Mouse (Mus musculus) ovary, postnatal 36 days (tissue): Measurements from ENCODE around the gene Ptprcap.

ENCODE experiments used
- DNase-seq: peaks from one replicate; pipeline ENCODE4 v3.0.0; 2022; ENCODE audit warnings: low spot score, mixed read lengths

Gene Ptprcap

DNA sequence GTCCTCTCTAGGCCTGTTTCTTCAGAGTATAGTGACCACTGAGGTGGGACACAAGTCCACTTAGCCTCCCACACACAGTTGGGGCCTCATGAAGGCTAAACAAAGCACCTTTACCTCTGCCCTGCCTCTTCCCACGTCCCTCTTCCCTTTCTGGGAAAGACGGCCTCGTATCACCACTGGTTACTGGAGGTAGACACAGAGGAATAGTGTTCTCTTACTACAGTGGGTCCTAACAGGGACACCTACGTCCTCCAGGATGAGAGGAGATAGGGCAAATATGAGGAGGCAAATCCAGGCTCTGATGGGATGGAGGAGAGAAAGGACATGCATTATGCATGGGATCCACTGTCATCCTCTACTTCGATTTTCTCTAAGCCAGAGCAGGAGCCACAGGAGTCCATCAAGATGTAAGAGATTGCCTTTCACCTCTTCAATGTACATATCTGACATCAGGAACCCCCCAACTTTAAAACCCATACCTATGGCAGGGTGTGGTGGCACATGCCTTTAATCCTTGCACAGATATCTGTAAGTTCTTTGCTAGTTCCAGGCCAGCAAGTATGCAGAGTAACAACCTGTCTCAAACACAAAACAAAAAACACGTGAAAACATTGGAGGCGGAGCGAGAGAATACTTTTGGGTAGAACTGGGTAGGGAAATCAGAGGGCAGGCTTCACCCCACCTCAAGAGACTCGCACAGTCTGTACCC, 5.5 kb upstream of the Ptprcap start:
- no peak for DNase-seq

DNA sequence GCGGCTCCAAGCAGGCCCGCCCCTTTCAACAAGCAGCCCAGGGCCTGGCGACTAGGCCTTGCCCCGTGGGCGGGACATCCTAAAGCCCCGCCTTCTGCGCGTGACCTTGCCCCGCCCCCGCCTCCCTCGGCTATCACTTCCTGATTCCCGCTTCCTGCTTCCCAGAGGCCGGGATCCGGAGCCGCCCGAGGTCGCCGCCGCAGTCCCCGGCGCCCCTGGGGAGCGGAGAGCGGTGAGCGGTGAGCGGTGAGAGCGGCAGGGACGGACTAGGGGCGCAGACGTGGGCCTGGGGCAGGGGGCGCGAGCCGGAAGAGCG, 5.0 kb upstream of the Ptprcap start, which contains the start of gene Coro1b:
TSS of gene Coro1b (plus strand) at position 129 of the 316 bp plus-strand sequence.
- peak; percentile 99 for DNase-seq

DNA sequence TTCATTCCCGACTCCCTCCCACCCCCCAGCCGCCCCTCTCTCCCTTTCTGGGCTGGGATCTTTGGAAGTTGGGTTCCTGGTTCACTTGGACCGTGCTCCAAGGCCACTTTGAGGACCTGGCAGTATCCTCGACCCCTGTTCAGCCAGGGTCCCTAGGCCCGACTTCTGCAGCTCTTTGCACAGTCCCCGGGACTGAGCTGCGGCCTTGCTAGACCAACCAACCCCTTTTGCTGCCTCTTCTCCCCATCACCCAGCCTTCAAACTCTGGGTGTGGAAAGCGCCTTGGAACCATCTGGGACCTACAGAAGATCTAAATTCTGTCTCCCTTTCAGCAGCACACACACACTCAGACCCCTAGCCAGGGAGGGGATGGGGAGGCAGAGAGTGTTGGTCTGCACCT, 4.6 kb upstream of the Ptprcap start:
- no peak for DNase-seq

DNA sequence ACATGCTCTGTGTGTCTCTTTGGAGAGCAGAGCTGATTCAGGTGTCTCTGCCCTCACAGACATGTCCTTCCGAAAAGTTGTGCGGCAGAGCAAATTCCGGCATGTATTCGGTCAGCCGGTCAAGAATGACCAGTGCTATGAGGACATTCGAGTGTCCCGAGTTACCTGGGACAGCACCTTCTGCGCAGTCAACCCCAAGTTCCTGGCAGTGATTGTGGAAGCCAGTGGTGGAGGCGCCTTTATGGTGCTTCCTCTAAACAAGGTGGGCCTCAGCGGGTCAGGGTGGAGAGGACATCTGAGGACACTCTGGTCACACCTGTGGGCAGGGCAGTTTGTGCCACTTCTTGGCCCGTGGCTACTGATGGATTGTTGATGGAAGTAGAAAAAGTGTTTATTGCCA, 4.1 kb upstream of the Ptprcap start:
- no peak for DNase-seq

GRCm38 (mm10) chr19:4149764-4150461, 3.5 kb upstream of the Ptprcap start:
- no peak for DNase-seq

DNA sequence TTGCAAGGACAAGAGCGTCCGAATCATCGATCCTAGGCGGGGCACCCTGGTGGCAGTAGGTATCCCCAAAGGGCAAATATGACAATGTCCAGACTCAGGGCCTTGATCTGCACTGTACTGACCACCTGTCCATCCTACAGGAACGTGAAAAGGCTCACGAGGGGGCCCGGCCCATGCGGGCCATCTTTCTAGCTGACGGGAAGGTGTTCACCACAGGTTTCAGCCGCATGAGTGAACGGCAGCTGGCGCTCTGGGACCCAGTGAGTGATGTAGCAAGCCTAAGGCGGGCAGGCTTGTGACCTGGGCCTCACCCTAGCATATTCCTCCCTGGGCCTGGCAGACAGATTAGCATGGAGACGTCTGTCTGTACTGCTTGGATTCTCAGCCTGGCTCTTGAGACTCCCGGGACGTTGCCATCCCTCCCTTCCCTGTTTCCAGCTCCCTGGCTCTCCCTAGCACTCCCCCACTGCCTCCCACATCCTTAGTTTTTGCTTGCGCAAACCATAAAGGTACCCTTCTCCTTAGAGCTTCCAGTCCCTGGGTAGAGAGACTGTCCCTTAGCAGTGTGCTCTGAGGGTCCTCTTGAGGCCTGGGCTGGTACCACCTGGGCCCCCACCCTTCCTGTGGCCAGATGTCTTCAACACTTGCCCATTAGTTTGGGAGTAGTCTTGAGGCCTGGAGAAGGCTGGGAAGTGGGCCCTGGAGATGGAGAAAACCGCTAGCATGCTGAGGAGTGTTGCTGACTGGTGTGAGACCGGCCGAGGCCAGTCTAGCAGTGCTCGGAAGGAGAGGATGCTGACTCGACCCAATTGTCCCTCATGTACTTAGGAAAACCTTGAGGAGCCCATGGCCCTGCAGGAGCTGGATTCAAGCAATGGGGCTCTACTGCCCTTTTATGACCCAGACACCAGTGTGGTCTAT, 2.6 kb upstream of the Ptprcap start:
- no peak for DNase-seq

DNA sequence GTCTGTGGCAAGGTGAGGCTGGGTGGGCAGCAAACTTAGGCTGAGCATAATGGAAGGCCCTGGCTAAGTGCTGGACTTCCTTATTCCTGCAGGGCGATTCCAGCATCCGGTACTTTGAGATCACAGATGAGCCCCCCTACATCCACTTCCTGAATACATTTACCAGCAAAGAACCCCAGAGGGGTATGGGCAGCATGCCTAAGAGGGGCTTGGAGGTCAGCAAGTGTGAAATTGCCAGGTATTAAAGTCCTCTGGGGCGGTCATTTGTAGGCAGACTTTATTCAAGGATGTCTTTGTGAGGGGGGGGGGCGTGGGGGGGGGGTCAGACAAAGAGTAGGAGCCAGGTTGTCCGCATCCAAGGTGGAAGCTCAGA, 1.9 kb upstream of the Ptprcap start:
- no peak for DNase-seq

GRCm38 (mm10) chr19:4151898-4152297, 1.5 kb upstream of the Ptprcap start:
- no peak for DNase-seq

- no peak for DNase-seq
These were observed 766 bp upstream of the Ptprcap start for GRCm38 (mm10) chr19:4152445-4153231.

- peak; percentile 4 for DNase-seq
These were observed 1.2 kb downstream of the Ptprcap start for GRCm38 (mm10) chr19:4154437-4155222.

- peak; percentile 5 for DNase-seq
These were observed 2.0 kb downstream of the Ptprcap start for GRCm38 (mm10) chr19:4155223-4156072.

GRCm38 (mm10) chr19:4156073-4156579, 2.7 kb downstream of the Ptprcap start:
- peak; percentile 5 for DNase-seq

- peak; percentile 3 for DNase-seq
These were observed 3.4 kb downstream of the Ptprcap start for GRCm38 (mm10) chr19:4156771-4157170.

- DNase-seq: no peak
These were observed 5.6 kb downstream of the Ptprcap start for GRCm38 (mm10) chr19:4159049-4159448.

GRCm38 (mm10) chr19:4162646-4163542, 9.5 kb downstream of the Ptprcap start, which contains the start of gene Rps6kb2:
Rps6kb2 (minus strand) TSS chr19:4163354.
- peak; percentile 93 for DNase-seq

GRCm38 (mm10) chr19:4163543-4163887, 10.1 kb downstream of the Ptprcap start:
- DNase-seq: no peak

DNA sequence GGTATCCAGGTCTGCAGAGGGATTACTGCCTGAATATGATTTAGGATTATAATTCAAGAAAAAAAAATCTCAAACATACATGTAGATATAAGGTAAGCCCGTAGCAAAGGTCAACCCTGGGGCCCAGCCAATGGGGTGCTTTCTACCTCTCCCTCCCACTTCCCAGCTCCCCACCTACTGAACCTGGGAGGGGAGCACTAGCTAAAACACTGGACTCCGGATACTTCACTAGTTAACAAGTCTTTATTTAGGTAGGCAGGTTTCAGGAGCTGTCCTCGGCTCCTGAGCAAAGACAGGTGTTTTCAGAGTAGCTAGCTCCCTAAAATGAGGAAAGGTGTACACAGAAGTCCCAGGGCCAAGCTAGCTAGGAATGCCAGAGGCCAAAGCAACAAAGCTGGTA, 10.7 kb downstream of the Ptprcap start:
- no peak for DNase-seq

- DNase-seq: no peak
These were observed 11.3 kb downstream of the Ptprcap start for GRCm38 (mm10) chr19:4164721-4165120.
